Mouse (Mus musculus) ES-Bruce4 (cell line): ENCODE results near the gene Mterf1b. TPM values are rescaled to one million over a fixed set of nuclear protein-coding genes. Genes with fewer than 3 reads are reported as not detected.
"Not testable (repeated sequence)": the region's sequence is repeated elsewhere in the genome, so short reads cannot be mapped to it uniquely, and the experiment has no call there.

Experiments used
- H3K27ac ChIP-seq: 2 replicates; pipeline ENCODE4 v1.5.1; 2012; ENCODE audit warnings: low read length, inconsistent platforms; ENCODE audit not compliant: insufficient read depth
- H3K27me3 ChIP-seq: 2 replicates; pipeline ENCODE4 v1.6.1; 2012; ENCODE audit warnings: mild to moderate bottlenecking, low read length, inconsistent platforms; ENCODE audit not compliant: control insufficient read depth, poor library complexity, insufficient read depth, severe bottlenecking
- H3K36me3 ChIP-seq: 2 replicates; pipeline ENCODE4 v1.6.1; 2012; ENCODE audit warnings: inconsistent platforms, mild to moderate bottlenecking, low read length, moderate library complexity; ENCODE audit not compliant: control insufficient read depth, poor library complexity, insufficient read depth, severe bottlenecking
- H3K4me1 ChIP-seq: one replicate; pipeline ENCODE4 v1.8.1; 2011; ENCODE audit warnings: low read length; ENCODE audit not compliant: control insufficient read depth, insufficient read depth
- H3K4me3 ChIP-seq: 2 replicates; pipeline ENCODE4 v1.5.1; 2011; ENCODE audit warnings: low read depth, mild to moderate bottlenecking, low read length
- H3K9ac ChIP-seq: 2 replicates; pipeline ENCODE4 v1.6.1; 2012; ENCODE audit warnings: low read depth, mild to moderate bottlenecking, inconsistent platforms; ENCODE audit not compliant: poor library complexity, severe bottlenecking
- H3K9me3 ChIP-seq: replicated peaks from 2 replicates; pipeline ENCODE4 v1.6.1; 2012; ENCODE audit warnings: mild to moderate bottlenecking, low read length, inconsistent platforms; ENCODE audit not compliant: control insufficient read depth, poor library complexity, insufficient read depth, severe bottlenecking
- CTCF ChIP-seq: IDR thresholded peaks from one replicate; pipeline ENCODE4 v1.8.1; 2011; ENCODE audit warnings: low read depth, low read length
- EP300 ChIP-seq: IDR thresholded peaks from 2 replicates; pipeline ENCODE4 v1.6.1; 2011; ENCODE audit warnings: low read depth, low read length; ENCODE audit not compliant: insufficient read depth
- POLR2A ChIP-seq: IDR thresholded peaks from one replicate; pipeline ENCODE4 v1.8.1; 2011; ENCODE audit warnings: low read length; ENCODE audit not compliant: insufficient read depth
- polyA plus RNA-seq: library from polyadenylated mRNA; stranded (reverse); fragments of >200 nt; gene quantifications from 2 replicates; pipeline ENCODE4 v1.2.4, GENCODE M21; 2011; ENCODE audit warnings: low read depth; ENCODE audit not compliant: missing spikeins, insufficient read depth, insufficient read length

Mterf1b gene
- polyA plus RNA-seq, 1 experiment = 4.2 TPM

- Histone ChIP-seq H3K36me3 (no peaks in the 10 kb centered on the region), H3K27me3 (no peaks in the 10 kb centered on the region), H3K27ac (no peak overlapping the region), H3K9ac (no peak overlapping the region), H3K4me1 (no peaks in the 10 kb centered on the region), H3K4me3 (no peak overlapping the region), H3K9me3 (no peaks in the 10 kb centered on the region)
- TF ChIP-seq POLR2A = no peak
- no peak for TF ChIP-seq EP300
- TF ChIP-seq CTCF = no peak
Measured at GRCm38 (mm10) chr5:4179364-4179763, 12.8 kb upstream of the Mterf1b start.

DNA sequence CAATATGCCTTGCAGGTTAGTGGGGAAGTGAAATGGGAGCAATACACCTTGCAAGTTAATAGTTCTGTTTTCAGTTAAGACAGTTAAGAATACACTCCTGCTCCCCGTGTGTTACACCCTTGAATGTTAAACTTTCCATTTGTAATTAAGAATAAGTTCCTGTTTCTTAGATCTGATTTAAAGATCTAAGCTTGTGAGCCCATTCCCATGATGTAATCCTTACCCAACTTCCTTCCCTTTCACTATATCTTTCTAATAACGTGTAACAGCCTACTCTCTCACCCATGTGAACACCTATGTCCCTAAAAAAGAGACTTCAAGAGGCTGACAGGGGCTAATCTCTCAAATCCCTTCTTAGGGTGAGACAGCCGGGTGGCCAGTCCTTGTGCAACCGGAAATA is 5.4 kb upstream of the Mterf1b start:
- TF ChIP-seq EP300 (no peak), CTCF (no peak), POLR2A (no peak)
- Histone ChIP-seq H3K27ac (no peak overlapping the region), H3K4me3 (no peak overlapping the region), H3K36me3 (no peaks in the 10 kb centered on the region), H3K9me3 (no peaks in the 10 kb centered on the region; the same call in 1 of the 2 replicates), H3K9ac (no peak overlapping the region), H3K27me3 (no peaks in the 10 kb centered on the region), H3K4me1 (no peaks in the 10 kb centered on the region)

DNA sequence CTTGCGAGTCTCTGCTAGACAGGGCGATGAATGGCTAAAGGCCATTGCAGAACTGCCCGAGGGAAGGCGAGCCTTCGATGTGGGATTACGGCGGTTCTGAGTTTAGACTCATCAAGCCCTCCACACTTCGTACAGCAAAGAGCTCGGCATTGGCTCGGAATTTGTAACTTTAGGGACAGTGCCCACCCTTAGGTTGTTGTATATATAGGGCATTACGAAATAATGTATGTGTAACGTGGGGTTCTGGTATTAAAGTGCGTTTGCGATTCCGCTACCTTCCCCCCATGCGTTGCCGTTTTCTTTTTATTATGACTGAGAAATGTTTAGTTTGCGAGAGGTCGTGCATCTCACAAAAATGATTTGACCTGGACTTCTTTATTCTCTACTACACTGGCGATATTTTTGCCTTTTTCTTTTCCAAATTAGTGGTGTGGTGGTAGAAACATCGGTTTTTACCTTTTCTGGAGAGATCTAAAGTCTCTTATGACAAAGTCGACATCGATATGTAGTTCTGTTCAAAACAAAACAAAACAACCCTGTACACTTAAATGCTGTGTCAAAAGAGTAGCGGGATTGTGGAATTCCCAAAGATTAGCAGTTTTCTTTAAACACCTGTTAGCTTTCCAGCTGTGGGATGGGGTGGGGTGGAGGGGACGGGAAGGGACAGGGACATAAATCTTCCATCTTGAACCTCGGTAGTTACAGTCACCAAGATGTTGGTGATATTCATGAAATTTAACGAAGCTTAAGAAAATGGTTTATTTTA is 497 bp downstream of the Mterf1b start:
- H3K27ac ChIP-seq = not testable (repeated sequence)
- H3K9ac ChIP-seq = peak overlapping the region; percentile 64

GRCm38 (mm10) chr5:4193247-4193628 is 1.1 kb downstream of the Mterf1b start:
- no peaks in the 10 kb centered on the region; the same call in 1 of the 2 replicates for H3K36me3 ChIP-seq
- H3K9me3 ChIP-seq = no peaks in the 10 kb centered on the region; the same call in 1 of the 2 replicates
- peak overlapping the region; percentile 49; the same call in 1 of the 2 replicates for H3K4me3 ChIP-seq
- no peak for TF ChIP-seq POLR2A
- TF ChIP-seq CTCF = no peak
- no peak for TF ChIP-seq EP300
- H3K9ac ChIP-seq = peak overlapping the region; percentile 64
- H3K27ac ChIP-seq = no peak overlapping the region
- H3K4me1 ChIP-seq = no peaks in the 10 kb centered on the region
- no peaks in the 10 kb centered on the region for H3K27me3 ChIP-seq

More for the DNA sequence above, 497 bp downstream of the Mterf1b start:
- not testable (repeated sequence) for H3K36me3 ChIP-seq, H3K9me3 ChIP-seq, H3K4me1 ChIP-seq, H3K27me3 ChIP-seq
- H3K4me3 ChIP-seq = peak overlapping the region; percentile 49

- Histone ChIP-seq H3K27ac (no peak overlapping the region), H3K9me3 (no peaks in the 10 kb centered on the region), H3K4me3 (no peak overlapping the region), H3K36me3 (no peaks in the 10 kb centered on the region; the same call in 1 of the 2 replicates), H3K4me1 (no peaks in the 10 kb centered on the region), H3K9ac (no peak overlapping the region), H3K27me3 (no peaks in the 10 kb centered on the region)
- TF ChIP-seq POLR2A = no peak
- no peak for TF ChIP-seq EP300
- TF ChIP-seq CTCF = no peak
Measured at GRCm38 (mm10) chr5:4194166-4194565, 2.0 kb downstream of the Mterf1b start.

- no peak overlapping the region for H3K9ac ChIP-seq
- H3K4me1 ChIP-seq = no peaks in the 10 kb centered on the region
- no peak overlapping the region for H3K4me3 ChIP-seq
- TF ChIP-seq POLR2A (no peak), EP300 (no peak), CTCF (no peak)
- H3K9me3 ChIP-seq = no peaks in the 10 kb centered on the region
- no peaks in the 10 kb centered on the region for H3K27me3 ChIP-seq
- H3K36me3 ChIP-seq = no peaks in the 10 kb centered on the region; the same call in 1 of the 2 replicates
- no peak overlapping the region for H3K27ac ChIP-seq
Measured at GRCm38 (mm10) chr5:4195086-4195485, 2.9 kb downstream of the Mterf1b start.
